Mouse (Mus musculus): ENCODE measurements at regions not wholly inside any gene's neighbourhood (a gene's known extent, or its start where the extent isn't known, plus 50 kb on each side); places are given as distances from the start of the nearest gene placed in this dataset.

DNA sequence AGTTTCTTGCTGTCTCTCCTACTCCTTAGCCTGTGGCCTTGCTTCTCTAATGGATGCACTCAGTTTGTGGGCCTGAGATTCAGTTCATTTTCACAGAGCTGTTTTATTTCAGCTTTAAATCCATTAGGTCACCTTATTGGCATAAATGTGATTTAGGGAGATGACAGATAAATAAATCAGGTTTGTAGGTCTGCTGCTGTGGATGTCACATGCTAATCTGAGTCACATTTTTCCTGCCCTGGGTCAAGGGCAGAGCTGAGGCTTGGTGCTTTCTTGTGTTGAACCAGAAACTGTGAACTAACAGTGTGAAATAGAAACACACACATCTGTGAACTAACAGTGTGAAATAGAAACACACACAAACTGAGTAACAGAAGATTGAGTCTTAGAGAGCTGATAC lies 266.9 kb downstream of the Kcnrg start:
- TF ChIP-seq CHD2 (IDR thresholded peaks at IDR 0.05; ENCODE audit: low read depth, low read length) (no peak), ZC3H11A (IDR thresholded peaks at IDR 0.05; ENCODE audit: borderline replicate concordance, low read depth, low read length) (no peak), HCFC1 (IDR thresholded peaks at IDR 0.05; ENCODE audit: borderline replicate concordance, insufficient read depth, low read length) (no peak)

Data from ES-E14 (cell line).